Mouse (Mus musculus) CH12.LX (cell line): ENCODE results near the gene Zfp276. TPM values are rescaled to one million over a fixed set of nuclear protein-coding genes. Genes with fewer than 3 reads are reported as not detected.

ENCODE experiments used
- DNase-seq: peaks from one replicate; pipeline ENCODE4 v3.0.0-alpha.2; 2013; ENCODE audit errors: extremely low read depth
- H3K27ac ChIP-seq: 2 replicates; pipeline ENCODE4 v1.5.1; 2012; ENCODE audit warnings: low read depth, mild to moderate bottlenecking, control low read depth, moderate library complexity; ENCODE audit not compliant: insufficient read depth
- H3K27me3 ChIP-seq: replicated peaks from 2 replicates; pipeline ENCODE3; 2012; ENCODE audit warnings: inconsistent platforms
- H3K36me3 ChIP-seq, 2 experiments: replicated peaks in 1 of 2; 2 replicates each; pipeline versions ENCODE3 to v1.6.1; 2012; ENCODE audit warnings: inconsistent platforms in 1 of 2, low read length in 1 of 2, mild to moderate bottlenecking in 1 of 2, mixed read lengths in 1 of 2, moderate library complexity in 1 of 2; ENCODE audit not compliant: control insufficient read depth in 1 of 2, insufficient read depth in 1 of 2
- H3K4me1 ChIP-seq, 2 experiments: 2 replicates each; pipeline ENCODE4 v1.6.1; 2012; ENCODE audit warnings: inconsistent platforms in 1 of 2, moderate library complexity in 1 of 2; ENCODE audit not compliant: insufficient read depth in 2 of 2, control insufficient read depth in 1 of 2
- H3K4me2 ChIP-seq: 2 replicates; pipeline ENCODE4 v1.6.1; 2012; ENCODE audit warnings: low read depth, mild to moderate bottlenecking, control low read depth; ENCODE audit not compliant: poor library complexity, insufficient read depth, severe bottlenecking
- H3K4me3 ChIP-seq, 3 experiments: fragments of 150-350 bp in 1 of 3; sonication (generic) in 1 of 3; replicated peaks in 1 of 3; 2 replicates each; pipeline versions ENCODE3 to v1.5.1; 2011 to 2012; ENCODE audit warnings: low read depth in 2 of 3, low read length in 2 of 3, mild to moderate bottlenecking in 2 of 3, moderate library complexity in 2 of 3, control low read depth in 1 of 3, improper control_type of control experiment in 1 of 3, inconsistent platforms in 1 of 3, mixed read lengths in 1 of 3; ENCODE audit not compliant: poor library complexity in 1 of 3
- H3K79me2 ChIP-seq: replicated peaks from 2 replicates; pipeline ENCODE4 v1.6.1; 2012; ENCODE audit warnings: mild to moderate bottlenecking, moderate library complexity; ENCODE audit not compliant: control insufficient read depth, poor library complexity, insufficient read depth, severe bottlenecking; ENCODE audit errors: extremely low read depth
- H3K9ac ChIP-seq: 2 replicates; pipeline ENCODE4 v1.6.1; 2012; ENCODE audit warnings: low read depth, mild to moderate bottlenecking, control low read depth, moderate library complexity; ENCODE audit not compliant: insufficient read depth
- H3K9me3 ChIP-seq: replicated peaks from 2 replicates; pipeline ENCODE3; 2012; ENCODE audit warnings: low read length, inconsistent platforms, mixed read lengths
- CHD1 ChIP-seq: IDR thresholded peaks from 2 replicates; pipeline ENCODE4 v1.6.1; 2012; ENCODE audit warnings: low read depth, low read length, improper control_type of control experiment, inconsistent platforms
- CHD2 ChIP-seq: IDR thresholded peaks from 2 replicates; pipeline ENCODE4 v1.6.1; 2011; ENCODE audit warnings: low read length, improper control_type of control experiment
- CTCF ChIP-seq, 2 experiments: IDR thresholded peaks in 1 of 2; conservative IDR thresholded peaks in 1 of 2; 2 replicates each; pipeline ENCODE4 v1.5.1; 2011 to 2012; ENCODE audit warnings: low read depth in 2 of 2, low read length in 2 of 2, improper control_type of control experiment in 1 of 2, inconsistent platforms in 1 of 2, mild to moderate bottlenecking in 1 of 2, moderate library complexity in 1 of 2
- ELF1 ChIP-seq: IDR thresholded peaks from 2 replicates; pipeline ENCODE4 v1.6.1; 2014; ENCODE audit warnings: low read depth, mild to moderate bottlenecking, inconsistent platforms, low read length, improper control_type of control experiment
- GABPA ChIP-seq: IDR thresholded peaks from 2 replicates; pipeline ENCODE4 v1.6.1; 2012; ENCODE audit warnings: low read depth, low read length, improper control_type of control experiment, inconsistent platforms; ENCODE audit not compliant: insufficient replicate concordance
- IRF4 ChIP-seq: IDR thresholded peaks from 2 replicates; pipeline ENCODE4 v1.6.1; 2014; ENCODE audit warnings: low read depth, mild to moderate bottlenecking, inconsistent platforms, low read length, improper control_type of control experiment
- JUN ChIP-seq: IDR thresholded peaks from 2 replicates; pipeline ENCODE4 v1.6.1; 2011; ENCODE audit warnings: low read depth, mild to moderate bottlenecking, low read length, improper control_type of control experiment, moderate library complexity; ENCODE audit not compliant: insufficient read depth
- KAT2A ChIP-seq: IDR thresholded peaks from 2 replicates; pipeline ENCODE4 v1.6.1; 2012; ENCODE audit warnings: low read length, improper control_type of control experiment, inconsistent platforms; ENCODE audit not compliant: insufficient replicate concordance
- MAFK ChIP-seq: IDR thresholded peaks from 2 replicates; pipeline ENCODE4 v1.6.1; 2011; ENCODE audit warnings: low read length, improper control_type of control experiment; ENCODE audit not compliant: insufficient replicate concordance
- MAZ ChIP-seq: IDR thresholded peaks from 2 replicates; pipeline ENCODE4 v1.6.1; 2012; ENCODE audit warnings: low read depth, mild to moderate bottlenecking, inconsistent platforms, low read length, improper control_type of control experiment, moderate library complexity
- MXI1 ChIP-seq: IDR thresholded peaks from 2 replicates; pipeline ENCODE4 v1.6.1; 2011; ENCODE audit warnings: mild to moderate bottlenecking, low read depth, low read length, improper control_type of control experiment
- MYC ChIP-seq: IDR thresholded peaks from 2 replicates; pipeline ENCODE4 v1.6.1; 2011; ENCODE audit warnings: low read depth, mild to moderate bottlenecking, improper control_type of control experiment, low read length
- NELFE ChIP-seq: IDR thresholded peaks from 2 replicates; pipeline ENCODE4 v1.6.1; 2011; ENCODE audit warnings: low read depth, low read length, improper control_type of control experiment
- NRF1 ChIP-seq: IDR thresholded peaks from 2 replicates; pipeline ENCODE4 v1.6.1; 2014; ENCODE audit warnings: low read depth, mild to moderate bottlenecking, inconsistent platforms, low read length, improper control_type of control experiment, moderate library complexity
- POLR2A ChIP-seq: IDR thresholded peaks from 2 replicates; pipeline ENCODE4 v1.6.1; 2011; ENCODE audit warnings: low read depth, mild to moderate bottlenecking, improper control_type of control experiment, low read length
- POLR2AphosphoS2 ChIP-seq: IDR thresholded peaks from 2 replicates; pipeline ENCODE4 v1.6.1; 2011; ENCODE audit warnings: low read depth, low read length, improper control_type of control experiment
- SMC3 ChIP-seq: IDR thresholded peaks from 2 replicates; pipeline ENCODE4 v1.6.1; 2011; ENCODE audit warnings: low read depth, low read length, improper control_type of control experiment
- TBP ChIP-seq: conservative IDR thresholded peaks from 2 replicates; pipeline ENCODE4 v1.6.1; 2011; ENCODE audit warnings: low read depth, low read length, improper control_type of control experiment
- TCF12 ChIP-seq: IDR thresholded peaks from 2 replicates; pipeline ENCODE4 v1.6.1; 2014; ENCODE audit warnings: low read depth, mild to moderate bottlenecking, inconsistent platforms, low read length, improper control_type of control experiment
- USF1 ChIP-seq: IDR thresholded peaks from 2 replicates; pipeline ENCODE4 v1.6.1; 2014; ENCODE audit warnings: low read depth, mild to moderate bottlenecking, inconsistent platforms, low read length, improper control_type of control experiment
- ZMIZ1 ChIP-seq: IDR thresholded peaks from 2 replicates; pipeline ENCODE4 v1.6.1; 2012; ENCODE audit warnings: low read depth, mild to moderate bottlenecking, inconsistent platforms, low read length, improper control_type of control experiment
- ZNF384 ChIP-seq: IDR thresholded peaks from 2 replicates; pipeline ENCODE4 v1.6.1; 2012; ENCODE audit warnings: low read depth, low read length, improper control_type of control experiment, inconsistent platforms
- dilution Hi-C: fragments of 300-500 bp; cut with MboI; formaldehyde crosslinking; loops from 2 replicates; pipeline ENCODE4 v1.14.3; 2020; ENCODE audit warnings: low sequenced_read_pairs; ENCODE audit not compliant: extremely low pct_unique_long_range_greater_than_20kb, extremely low pct_ligation_motif_present
- in situ Hi-C: fragments of 300-500 bp; cut with MboI; formaldehyde crosslinking; loops from 3 replicates; pipeline ENCODE4 v1.14.3; 2019; ENCODE audit warnings: low sequenced_read_pairs, low pct_ligation_motif_present, low pct_unique_long_range_greater_than_20kb, mixed read lengths
- polyA plus RNA-seq: library from polyadenylated mRNA; unstranded; fragments of >175 nt; gene quantifications from 2 replicates; pipeline ENCODE4 v1.2.1, GENCODE M21; 2012; ENCODE audit warnings: low read depth; ENCODE audit not compliant: insufficient read length
- total RNA-seq, 2 experiments: library from RNA; depleted of rRNA; stranded (reverse); fragments of 300-350 nt in 1 of 2; fragments of >200 nt in 1 of 2; gene quantifications; 2 replicates each; pipeline ENCODE4 v1.2.3; 2012 to 2014

Gene Zfp276
- total and polyA plus RNA-seq, 3 experiments: 5.5 to 10.2 (median 8.7) TPM

- no peaks in the 10 kb centered on the region for H3K79me2 ChIP-seq
- no peaks in the 10 kb centered on the region for H3K27me3 ChIP-seq
- dilution Hi-C loops: no loop called here
- H3K27ac ChIP-seq: no peak overlapping the region
- H3K9ac ChIP-seq: no peak overlapping the region
- H3K4me1 ChIP-seq: no peaks in the 10 kb centered on the region
- H3K36me3 ChIP-seq: peaks cover 78 to 98% of the 10 kb centered on the region in 2 experiments
- H3K4me2 ChIP-seq: no peak overlapping the region
- in situ Hi-C loops: no loop called here
- no peaks in the 10 kb centered on the region for H3K9me3 ChIP-seq
- TF ChIP-seq MAFK: no peak
- TF ChIP-seq ZNF384: no peak
- no peak for TF ChIP-seq IRF4
- no peak overlapping the region for H3K4me3 ChIP-seq
- DNase-seq: no peak
Measured at GRCm38 (mm10) chr8:123271901-123272300, 17.9 kb downstream of the Zfp276 start.

GRCm38 (mm10) chr8:123274447-123274846 lies 20.5 kb downstream of the Zfp276 start:
- TF ChIP-seq GABPA (no peak), POLR2A (no peak), CHD1 (no peak), NRF1 (no peak), ZMIZ1 (no peak), SMC3 (no peak), POLR2AphosphoS2 (no peak), CTCF (conservative IDR thresholded peaks at IDR 0.05 in 1 of 2, IDR thresholded peaks at IDR 0.05 in 1 of 2; ENCODE audit: low read depth in 2 of 2, low read length in 2 of 2) (no peak), MYC (no peak), TBP (no peak), KAT2A (no peak), ELF1 (no peak), USF1 (no peak)
- Histone ChIP-seq H3K27ac (no peak overlapping the region), H3K79me2 (no peaks in the 10 kb centered on the region), H3K4me2 (no peak overlapping the region), H3K36me3 (peaks cover 66 to 92% of the 10 kb centered on the region in 2 experiments), H3K9me3 (no peaks in the 10 kb centered on the region), H3K9ac (no peak overlapping the region), H3K4me3 (no peak overlapping the region), H3K4me1 (no peaks in the 10 kb centered on the region), H3K27me3 (no peaks in the 10 kb centered on the region)
- in situ Hi-C loops: no loop called here
- DNase-seq: no peak
- dilution Hi-C loops: no loop called here

GRCm38 (mm10) chr8:123275096-123275495 lies 21.1 kb downstream of the Zfp276 start:
- Histone ChIP-seq H3K79me2 (no peaks in the 10 kb centered on the region), H3K4me3 (no peak overlapping the region), H3K4me1 (no peaks in the 10 kb centered on the region), H3K36me3 (peaks cover 64 to 92% of the 10 kb centered on the region in 2 experiments), H3K27me3 (no peaks in the 10 kb centered on the region), H3K9ac (no peak overlapping the region), H3K4me2 (no peak overlapping the region), H3K9me3 (no peaks in the 10 kb centered on the region), H3K27ac (no peak overlapping the region)
- DNase-seq: no peak
- dilution Hi-C loops: no loop called here
- in situ Hi-C loops: no loop called here
- TF ChIP-seq TCF12 (no peak), USF1 (no peak), CHD1 (no peak), ZNF384 (no peak), NELFE (no peak), CHD2 (no peak), MAZ (no peak), JUN (no peak), MXI1 (no peak)
